Mouse (Mus musculus): ENCODE results near the gene Taar8c.
"Not testable (repeated sequence)": the region's sequence is repeated elsewhere in the genome, so short reads cannot be mapped to it uniquely, and the experiment has no call there.

The Taar8c gene

GRCm38 (mm10) chr10:24086555-24086954, 15.2 kb downstream of the Taar8c start:
- Histone ChIP-seq H3K9me3 (ENCODE audit: low read length) (no peaks in the 10 kb centered on the region), H3K27me3 (ENCODE audit: insufficient read depth, low read length) (no peaks in the 10 kb centered on the region), H3K4me1 (replicated peaks; ENCODE audit: low read depth, low read length) (peaks cover 7% of the 10 kb centered on the region), H3K36me3 (ENCODE audit: insufficient read depth, low read length) (no peaks in the 10 kb centered on the region), H3K4me3 (replicated peaks; ENCODE audit: low read length) (no peak overlapping the region)
- TF ChIP-seq CTCF (conservative IDR thresholded peaks at IDR 0.05; ENCODE audit: low read length) (no peak), POU5F1 (IDR thresholded peaks at IDR 0.05; ENCODE audit: borderline replicate concordance, low read length) (no peak), NANOG (IDR thresholded peaks at IDR 0.05; ENCODE audit: borderline replicate concordance, low read length) (no peak)

GRCm38 (mm10) chr10:24085936-24086335, 15.8 kb downstream of the Taar8c start:
- peak; percentile 70 for TF ChIP-seq NANOG (IDR thresholded peaks at IDR 0.05; ENCODE audit: borderline replicate concordance, low read length)
- no peak; the same call in 1 of the 2 replicates for TF ChIP-seq POU5F1 (IDR thresholded peaks at IDR 0.05; ENCODE audit: borderline replicate concordance, low read length)
- TF ChIP-seq CTCF (conservative IDR thresholded peaks at IDR 0.05; ENCODE audit: low read length) = no peak
- Histone ChIP-seq H3K4me1 (replicated peaks; ENCODE audit: low read depth, low read length) (peaks cover 7% of the 10 kb centered on the region), H3K9me3 (ENCODE audit: low read length) (no peaks in the 10 kb centered on the region)

GRCm38 (mm10) chr10:24080166-24080565, 21.5 kb downstream of the Taar8c start:
- Histone ChIP-seq H3K4me3 (replicated peaks; ENCODE audit: low read length) (no peak overlapping the region), H3K9me3 (ENCODE audit: low read length) (no peaks in the 10 kb centered on the region), H3K36me3 (ENCODE audit: insufficient read depth, low read length) (no peaks in the 10 kb centered on the region), H3K4me1 (replicated peaks; ENCODE audit: low read depth, low read length) (no peaks in the 10 kb centered on the region), H3K27me3 (ENCODE audit: insufficient read depth, low read length) (no peaks in the 10 kb centered on the region)
- peak; percentile 16; the same call in 1 of the 2 replicates for TF ChIP-seq CTCF (conservative IDR thresholded peaks at IDR 0.05; ENCODE audit: low read length)
- TF ChIP-seq NANOG (IDR thresholded peaks at IDR 0.05; ENCODE audit: borderline replicate concordance, low read length) = no peak

More at GRCm38 (mm10) chr10:24085936-24086335, 15.8 kb downstream of the Taar8c start:
- no peaks in the 10 kb centered on the region for H3K27me3 ChIP-seq (ENCODE audit: insufficient read depth, low read length)
- H3K4me3 ChIP-seq (replicated peaks; ENCODE audit: low read length) = no peak overlapping the region
- no peaks in the 10 kb centered on the region for H3K36me3 ChIP-seq (ENCODE audit: insufficient read depth, low read length)

GRCm38 (mm10) chr10:24076200-24076599, 25.5 kb downstream of the Taar8c start, which contains the start of gene Taar8a:
Gene Taar8a, plus strand, starts transcription at chr10:24076500.
- H3K4me1 ChIP-seq (replicated peaks; ENCODE audit: low read depth, low read length); H3K36me3 ChIP-seq (ENCODE audit: insufficient read depth, low read length); H3K4me3 ChIP-seq (replicated peaks; ENCODE audit: low read length); H3K9me3 ChIP-seq (ENCODE audit: low read length); H3K27me3 ChIP-seq (ENCODE audit: insufficient read depth, low read length): not testable (repeated sequence)

- H3K27me3 ChIP-seq (ENCODE audit: insufficient read depth, low read length); H3K4me3 ChIP-seq (replicated peaks; ENCODE audit: low read length); H3K4me1 ChIP-seq (replicated peaks; ENCODE audit: low read depth, low read length); H3K36me3 ChIP-seq (ENCODE audit: insufficient read depth, low read length); H3K9me3 ChIP-seq (ENCODE audit: low read length): not testable (repeated sequence)
Observed at GRCm38 (mm10) chr10:24074751-24075150, 27.0 kb downstream of the Taar8c start.

GRCm38 (mm10) chr10:24058986-24059385, 42.7 kb downstream of the Taar8c start:
- H3K27me3 ChIP-seq (ENCODE audit: insufficient read depth, low read length) = no peaks in the 10 kb centered on the region
- no peak overlapping the region for H3K4me3 ChIP-seq (replicated peaks; ENCODE audit: low read length)
- no peaks in the 10 kb centered on the region for H3K9me3 ChIP-seq (ENCODE audit: low read length)
- no peaks in the 10 kb centered on the region for H3K4me1 ChIP-seq (replicated peaks; ENCODE audit: low read depth, low read length)
- TF ChIP-seq POU5F1 (IDR thresholded peaks at IDR 0.05; ENCODE audit: borderline replicate concordance, low read length) (no peak), CTCF (conservative IDR thresholded peaks at IDR 0.05; ENCODE audit: low read length) (no peak), NANOG (IDR thresholded peaks at IDR 0.05; ENCODE audit: borderline replicate concordance, low read length) (no peak)
- no peaks in the 10 kb centered on the region for H3K36me3 ChIP-seq (ENCODE audit: insufficient read depth, low read length)

- Histone ChIP-seq H3K27me3 (ENCODE audit: insufficient read depth, low read length) (no peaks in the 10 kb centered on the region), H3K36me3 (ENCODE audit: insufficient read depth, low read length) (no peaks in the 10 kb centered on the region), H3K4me3 (replicated peaks; ENCODE audit: low read length) (no peak overlapping the region), H3K9me3 (ENCODE audit: low read length) (no peaks in the 10 kb centered on the region), H3K4me1 (replicated peaks; ENCODE audit: low read depth, low read length) (no peaks in the 10 kb centered on the region)
- TF ChIP-seq NANOG (IDR thresholded peaks at IDR 0.05; ENCODE audit: borderline replicate concordance, low read length) (no peak), POU5F1 (IDR thresholded peaks at IDR 0.05; ENCODE audit: borderline replicate concordance, low read length) (no peak), CTCF (conservative IDR thresholded peaks at IDR 0.05; ENCODE audit: low read length) (no peak)
Observed at GRCm38 (mm10) chr10:24052039-24052438, 49.7 kb downstream of the Taar8c start.
